Mouse (Mus musculus) liver, embryonic 14.5 days (tissue): ENCODE data around the gene Cyp2c55. TPM values are rescaled to one million over a fixed set of nuclear protein-coding genes. Genes with fewer than 3 reads are reported as not detected.

Source experiments
- ATAC-seq: fragments of 200-750 bp; cut with Nextera tagmentation; 2 replicates; pipeline ENCODE4 v1.8.0; 2017; ENCODE audit warnings: moderate number of reproducible peaks, mild to moderate bottlenecking, moderate library complexity; ENCODE audit not compliant: insufficient read depth
- DNase-seq, 3 experiments: peaks; one replicate each; pipeline ENCODE4 v3.0.0-alpha.2; 2012 to 2013; ENCODE audit warnings: low read depth in 3 of 3, low spot score in 3 of 3
- H3K27ac ChIP-seq: fragments of 300-500 bp; sonication (generic); 2 replicates; pipeline ENCODE4 v1.5.1; 2014; ENCODE audit warnings: moderate library complexity, mild to moderate bottlenecking, control low read depth, inconsistent platforms
- H3K27me3 ChIP-seq: fragments of 300-500 bp; sonication (generic); 2 replicates; pipeline ENCODE4 v1.6.1; 2014; ENCODE audit warnings: mild to moderate bottlenecking, low read length, moderate library complexity; ENCODE audit not compliant: control insufficient read depth, insufficient read depth
- H3K36me3 ChIP-seq: fragments of 300-500 bp; sonication (generic); replicated peaks from 2 replicates; pipeline ENCODE4 v1.6.1; 2014; ENCODE audit warnings: low read depth; ENCODE audit not compliant: control insufficient read depth, insufficient read depth
- H3K4me1 ChIP-seq, 2 experiments: fragments of 200-500 bp in 1 of 2; fragments of 300-500 bp in 1 of 2; sonication (generic) in 1 of 2; replicated peaks; 2 replicates each; pipeline ENCODE4 v1.6.1; 2012 to 2014; ENCODE audit warnings: antibody characterized with exemption in 1 of 2, inconsistent platforms in 1 of 2, low read length in 1 of 2; ENCODE audit not compliant: control insufficient read depth in 2 of 2, insufficient read depth in 2 of 2
- H3K4me2 ChIP-seq: fragments of 300-500 bp; sonication (generic); 2 replicates; pipeline ENCODE4 v1.6.1; 2014; ENCODE audit warnings: low read depth, mild to moderate bottlenecking, control low read depth, moderate library complexity
- H3K4me3 ChIP-seq, 2 experiments: fragments of 200-500 bp in 1 of 2; fragments of 300-500 bp in 1 of 2; sonication (generic) in 1 of 2; 2 replicates each; pipeline ENCODE4 v1.5.1; 2012 to 2014; ENCODE audit warnings: low read depth in 2 of 2, low read length in 2 of 2, mild to moderate bottlenecking in 2 of 2, control low read depth in 1 of 2, inconsistent platforms in 1 of 2, moderate library complexity in 1 of 2; ENCODE audit not compliant: insufficient read depth in 1 of 2
- H3K9ac ChIP-seq: fragments of 300-500 bp; sonication (generic); replicated peaks from 2 replicates; pipeline ENCODE4 v1.6.1; 2014; ENCODE audit warnings: mild to moderate bottlenecking, control low read depth, moderate library complexity
- H3K9me3 ChIP-seq: fragments of 300-500 bp; sonication (generic); 2 replicates; pipeline ENCODE4 v1.6.1; 2016; ENCODE audit warnings: low read length, mixed read lengths; ENCODE audit not compliant: control insufficient read depth
- CTCF ChIP-seq: IDR thresholded peaks from 2 replicates; pipeline ENCODE4 v1.5.1; 2016; ENCODE audit warnings: antibody characterized with exemption, low read depth, control low read depth
- EP300 ChIP-seq: IDR thresholded peaks from 2 replicates; pipeline ENCODE4 v1.6.1; 2016; ENCODE audit warnings: antibody characterized with exemption, low read depth
- WGBS: fragments of 180-500 bp; shearing (Covaris S2); extraction: QIAGEN DNeasy Blood & Tissue Kit; methylation state at CpG from one replicate; pipeline ENCODE4 v1.1.7; 2014; ENCODE audit not compliant: insufficient replicate concordance; 5-methylcytosine and 5-hydroxymethylcytosine counted together
- polyA plus RNA-seq, 2 experiments: library from polyadenylated mRNA; depleted of rRNA in 1 of 2; stranded (reverse) in 1 of 2; unstranded in 1 of 2; fragments of >200 nt; fragmentation: Nextera tagmentation in 1 of 2; extraction: Ambion mirVana in 1 of 2; gene quantifications; 2 replicates each; pipeline versions ENCODE4 v1.2.1 to v1.2.3; 2012 to 2014

The Cyp2c55 gene
- polyA plus RNA-seq, 2 experiments = 0.02 TPM; not detected in 1

DNA sequence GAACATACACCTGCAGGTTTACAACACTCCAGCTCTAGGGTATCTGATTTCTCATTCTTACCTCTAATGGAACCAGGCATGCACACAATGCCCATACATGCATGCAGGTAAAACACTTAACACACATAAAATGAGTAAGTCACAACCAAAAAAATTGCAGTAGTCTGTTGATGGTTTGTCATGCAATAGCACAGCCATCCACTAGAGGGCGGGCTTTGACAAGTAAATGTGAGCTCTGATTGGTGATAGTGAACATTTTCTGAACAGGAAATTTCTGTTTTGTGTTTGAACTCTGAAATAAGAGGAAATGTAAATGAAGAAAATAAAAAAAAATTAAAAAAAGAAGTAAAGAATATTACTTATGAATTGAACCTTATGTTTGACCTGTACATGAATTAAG is 24.9 kb upstream of the Cyp2c55 start:
- H3K27ac ChIP-seq = no peak overlapping the region
- TF ChIP-seq CTCF (peak; percentile 81), EP300 (no peak)
- ATAC-seq (no peak), DNase-seq (peak; percentile 20 to 26 (median 24))
- H3K9me3 ChIP-seq = no peaks in the 10 kb centered on the region
- H3K36me3 ChIP-seq = no peaks in the 10 kb centered on the region
- H3K4me3 ChIP-seq = no peak overlapping the region
- no peak overlapping the region for H3K9ac ChIP-seq
- H3K4me2 ChIP-seq = no peak overlapping the region
- no peaks in the 10 kb centered on the region for H3K27me3 ChIP-seq
- 0% methylated on average over 1 of the region's 1 CpGs for WGBS
- no peaks in the 10 kb centered on the region for H3K4me1 ChIP-seq

DNA sequence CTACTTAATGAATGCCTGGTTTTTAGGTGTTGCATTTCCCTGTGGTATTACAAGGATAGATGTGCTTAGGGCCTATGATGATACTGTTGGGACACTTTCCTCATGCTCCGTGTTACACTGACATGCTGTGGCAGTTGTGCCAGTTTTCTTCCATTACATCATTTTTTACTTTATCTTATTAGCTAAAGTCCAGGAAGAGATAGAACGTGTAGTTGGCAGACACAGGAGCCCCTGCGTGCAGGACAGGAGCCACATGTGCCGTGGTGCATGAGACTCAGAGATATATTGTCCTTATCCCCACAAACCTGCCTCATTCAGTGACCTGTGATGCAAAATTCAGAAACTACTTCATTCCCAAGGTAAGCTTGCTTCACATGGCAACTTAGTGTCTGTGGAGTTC is 8.6 kb upstream of the Cyp2c55 start:
- H3K27ac ChIP-seq = no peak overlapping the region
- no peaks in the 10 kb centered on the region for H3K9me3 ChIP-seq
- TF ChIP-seq EP300 (no peak), CTCF (no peak)
- no peaks in the 10 kb centered on the region for H3K4me1 ChIP-seq
- DNase-seq (no peak), ATAC-seq (no peak)
- no peak overlapping the region for H3K4me3 ChIP-seq
- no peaks in the 10 kb centered on the region for H3K27me3 ChIP-seq
- WGBS = 56% methylated on average over 4 of the region's 4 CpGs
- H3K4me2 ChIP-seq = no peak overlapping the region
- no peak overlapping the region for H3K9ac ChIP-seq
- no peaks in the 10 kb centered on the region for H3K36me3 ChIP-seq

DNA sequence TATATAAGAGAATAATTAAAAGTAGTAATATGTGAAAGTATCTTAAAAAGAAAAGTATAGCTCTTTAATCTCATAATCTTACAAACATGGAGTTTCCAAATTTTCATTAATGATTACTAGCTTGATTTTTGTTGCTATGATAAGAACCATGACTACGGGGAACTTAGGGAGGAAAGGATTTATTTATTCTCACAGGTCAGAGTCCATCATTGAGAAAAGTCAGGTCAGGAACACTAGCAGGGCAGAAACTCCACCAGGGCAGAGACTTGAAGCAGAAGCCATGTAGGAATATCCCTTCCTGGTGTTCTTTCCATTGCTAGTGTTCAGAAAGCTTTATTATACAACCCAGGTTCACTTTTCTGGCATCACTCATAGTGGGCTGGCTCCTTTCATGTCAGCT is 8.1 kb upstream of the Cyp2c55 start:
- no peaks in the 10 kb centered on the region for H3K9me3 ChIP-seq
- ATAC-seq (no peak), DNase-seq (no peak)
- H3K9ac ChIP-seq = no peak overlapping the region
- H3K4me3 ChIP-seq = no peak overlapping the region
- TF ChIP-seq CTCF (no peak), EP300 (no peak)
- H3K4me2 ChIP-seq = no peak overlapping the region
- no peaks in the 10 kb centered on the region for H3K36me3 ChIP-seq
- H3K27ac ChIP-seq = no peak overlapping the region
- 61% methylated on average over 1 of the region's 1 CpGs for WGBS
- no peaks in the 10 kb centered on the region for H3K4me1 ChIP-seq
- no peaks in the 10 kb centered on the region for H3K27me3 ChIP-seq

DNA sequence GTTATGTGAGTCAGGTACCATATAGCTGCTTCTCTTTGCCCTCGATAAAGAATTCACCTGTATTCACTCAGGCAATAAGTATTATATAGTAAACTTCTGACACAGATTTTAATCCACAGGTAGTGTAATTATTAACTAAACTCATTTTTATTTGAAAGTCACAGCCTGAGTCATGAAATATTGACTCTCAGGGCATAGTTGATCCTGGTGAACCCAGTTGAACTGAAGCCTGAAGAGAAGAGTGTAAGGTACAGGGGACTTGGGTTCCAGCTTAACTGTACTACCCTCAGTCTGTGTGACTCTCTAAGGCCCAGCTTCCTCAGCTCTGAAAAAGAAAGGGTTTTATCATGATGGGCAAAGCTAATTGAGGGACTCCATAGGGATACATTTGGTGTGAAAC is 1.7 kb upstream of the Cyp2c55 start:
- Histone ChIP-seq H3K27ac (no peak overlapping the region), H3K4me1 (no peaks in the 10 kb centered on the region), H3K4me2 (no peak overlapping the region), H3K9ac (no peak overlapping the region), H3K4me3 (no peak overlapping the region), H3K27me3 (no peaks in the 10 kb centered on the region), H3K9me3 (no peaks in the 10 kb centered on the region), H3K36me3 (no peaks in the 10 kb centered on the region)
- TF ChIP-seq CTCF (no peak), EP300 (no peak)
- ATAC-seq = no peak
- WGBS = 65% methylated on average over 1 of the region's 1 CpGs
- DNase-seq = no peak

DNA sequence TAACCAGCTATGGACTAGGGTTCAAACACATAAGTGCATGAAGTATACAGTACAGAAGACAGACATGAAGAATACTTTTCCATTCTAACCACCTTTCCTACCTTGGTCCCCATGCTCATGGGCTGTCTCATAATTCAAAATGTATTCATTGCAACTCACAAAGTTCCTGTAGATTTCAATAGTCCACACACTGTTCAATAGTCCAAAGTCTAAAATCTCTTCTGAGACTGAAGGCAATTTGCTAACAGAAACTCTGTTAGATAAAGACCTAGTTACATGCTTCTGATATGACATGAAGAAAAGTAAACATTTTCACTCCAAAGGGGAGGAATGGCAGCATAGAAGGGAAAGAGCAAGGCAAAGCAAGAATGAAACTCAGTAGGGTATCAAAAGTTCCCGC is 51.1 kb downstream of the Cyp2c55 start:
- Histone ChIP-seq H3K4me3 (no peak overlapping the region), H3K9ac (no peak overlapping the region), H3K36me3 (no peaks in the 10 kb centered on the region), H3K9me3 (no peaks in the 10 kb centered on the region), H3K27ac (no peak overlapping the region), H3K4me1 (no peaks in the 10 kb centered on the region), H3K27me3 (no peaks in the 10 kb centered on the region), H3K4me2 (no peak overlapping the region)
- TF ChIP-seq CTCF = no peak
- no peak for TF ChIP-seq EP300
- DNase-seq (no peak), ATAC-seq (no peak)
- 64% methylated on average over 1 of the region's 1 CpGs for WGBS
